In the genomic region with DNA sequence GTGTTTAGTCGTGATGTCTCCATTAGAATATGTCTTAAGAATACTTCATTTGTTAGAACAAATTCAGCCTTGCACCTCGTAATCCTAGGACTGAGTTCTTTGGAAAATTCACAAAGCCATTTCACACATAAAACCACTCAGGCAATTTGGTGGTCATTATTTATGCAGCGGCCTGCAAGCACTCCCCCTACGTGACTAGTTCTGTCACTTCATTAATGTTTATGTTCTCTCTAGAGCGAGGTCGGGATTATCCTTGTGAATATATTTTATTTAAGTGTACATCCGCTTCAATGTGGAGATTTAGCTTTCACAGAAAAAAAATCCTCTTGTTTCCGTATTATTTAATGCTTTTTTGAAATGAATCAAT, we compare ENCODE assay signal across 11 mouse cellular contexts.
DNase-seq lines count a peak whose midpoint lies in the region; ATAC-seq lines count a peak whose summit lies in the region.
"Had no signal": no experiment of that assay in that cellular context is flagged by ENCODE, and none has a peak within 500 bp of the region (broad histone marks: within the 10 kb centered on the region; RNA-seq: fewer than 3 reads in every experiment).

No protein-coding gene starts in this region.

- no peak for DNase-seq in kidney, adult 8-10 months
- no peak for DNase-seq in intestine, embryonic 14.5 days (ENCODE audit: low spot score)
- DNase-seq in layer of hippocampus, postnatal 10 days (ENCODE audit: low spot score in 2 of 2), result no peak
- DNase-seq in left cerebral cortex, adult 18-20 months (ENCODE audit: low spot score in 2 of 2), result no peak
- no peak for DNase-seq in adrenal gland, postnatal 25 days
- DNase-seq: cerebellum, postnatal 25 days; layer of hippocampus, adult 9-11 months had no signal

- 26% methylated on average over 8 of the region's 8 CpGs for WGBS in kidney, embryonic 16.5 days
- WGBS in hindbrain, embryonic 13.5 days, result 42% methylated on average over 8 of the region's 8 CpGs
- 43% methylated on average over 8 of the region's 8 CpGs for WGBS in intestine, embryonic 14.5 days
- 25% methylated on average over 8 of the region's 8 CpGs for WGBS in midbrain, embryonic 16.5 days

- H3K9ac ChIP-seq in kidney, embryonic 16.5 days (replicated peaks; ENCODE audit: low read length), result peak overlapping the region; percentile 5; the same call in 1 of the 2 replicates
- no peak overlapping the region for H3K9ac ChIP-seq in hindbrain, embryonic 13.5 days
- no peak overlapping the region for H3K9ac ChIP-seq in intestine, embryonic 14.5 days (ENCODE audit: low read length)
- no peak overlapping the region for H3K9ac ChIP-seq in midbrain, embryonic 16.5 days (ENCODE audit: low read depth, low read length)
- H3K9ac ChIP-seq: liver, embryonic 15.5 days had no signal

- H3K9me3 ChIP-seq in kidney, embryonic 16.5 days (ENCODE audit: low read length), result peaks cover 3% of the 10 kb centered on the region; the same call in 1 of the 2 replicates
- no peaks in the 10 kb centered on the region for H3K9me3 ChIP-seq in hindbrain, embryonic 13.5 days
- peaks cover 3% of the 10 kb centered on the region; the same call in 1 of the 2 replicates for H3K9me3 ChIP-seq in intestine, embryonic 14.5 days (ENCODE audit: control insufficient read depth, low read length)
- H3K9me3 ChIP-seq in midbrain, embryonic 16.5 days (replicated peaks; ENCODE audit: control insufficient read depth, low read length, poor library complexity, severe bottlenecking), result no peaks in the 10 kb centered on the region
- H3K9me3 ChIP-seq: liver, embryonic 15.5 days had no signal

- H3K36me3 ChIP-seq in kidney, embryonic 16.5 days (ENCODE audit: insufficient read depth, low read length), result no peaks in the 10 kb centered on the region
- no peaks in the 10 kb centered on the region for H3K36me3 ChIP-seq in hindbrain, embryonic 13.5 days
- no peaks in the 10 kb centered on the region for H3K36me3 ChIP-seq in intestine, embryonic 14.5 days (ENCODE audit: control insufficient read depth, insufficient read depth, low read length)
- H3K36me3 ChIP-seq in midbrain, embryonic 16.5 days (ENCODE audit: control insufficient read depth, insufficient read depth, low read length), result no peaks in the 10 kb centered on the region
- H3K36me3 ChIP-seq: liver, embryonic 15.5 days had no signal

- H3K27me3 ChIP-seq in kidney, embryonic 16.5 days (ENCODE audit: insufficient read depth, low read length), result no peaks in the 10 kb centered on the region
- H3K27me3 ChIP-seq in hindbrain, embryonic 13.5 days, result 0 out of 2 replicates have a peak, but pooled peaks cover 3% of the 10 kb centered on the region
- H3K27me3 ChIP-seq in intestine, embryonic 14.5 days (replicated peaks; ENCODE audit: control insufficient read depth, insufficient read depth, low read length), result no peaks in the 10 kb centered on the region
- no peaks in the 10 kb centered on the region for H3K27me3 ChIP-seq in midbrain, embryonic 16.5 days (ENCODE audit: control insufficient read depth, insufficient read depth, low read depth, low read length)
- H3K27me3 ChIP-seq: liver, embryonic 15.5 days had no signal

- no peak overlapping the region for H3K4me3 ChIP-seq in kidney, embryonic 16.5 days (ENCODE audit: low read length)
- H3K4me3 ChIP-seq in hindbrain, embryonic 13.5 days, result no peak overlapping the region
- no peak overlapping the region for H3K4me3 ChIP-seq in intestine, embryonic 14.5 days (ENCODE audit: low read depth, low read length)
- no peak overlapping the region for H3K4me3 ChIP-seq in midbrain, embryonic 16.5 days (ENCODE audit: low read depth, low read length)
- H3K4me3 ChIP-seq: liver, embryonic 15.5 days had no signal

- H3K27ac ChIP-seq in kidney, embryonic 16.5 days (ENCODE audit: low read length), result peak overlapping the region; percentile 83
- peak overlapping the region; percentile 68 for H3K27ac ChIP-seq in hindbrain, embryonic 13.5 days
- peak overlapping the region; percentile 52 for H3K27ac ChIP-seq in intestine, embryonic 14.5 days (ENCODE audit: low read depth)
- peak overlapping the region; percentile 63; the same call in 1 of the 2 replicates for H3K27ac ChIP-seq in midbrain, embryonic 16.5 days (ENCODE audit: low read length)
- H3K27ac ChIP-seq: liver, embryonic 15.5 days had no signal

- peaks cover 12% of the 10 kb centered on the region; the same call in 1 of the 2 replicates for H3K4me1 ChIP-seq in kidney, embryonic 16.5 days (ENCODE audit: insufficient read depth, low read length)
- H3K4me1 ChIP-seq in hindbrain, embryonic 13.5 days (replicated peaks), result peaks cover 23% of the 10 kb centered on the region
- H3K4me1 ChIP-seq in intestine, embryonic 14.5 days (replicated peaks; ENCODE audit: control insufficient read depth, insufficient read depth, low read length), result no peaks in the 10 kb centered on the region
- H3K4me1 ChIP-seq in midbrain, embryonic 16.5 days (ENCODE audit: control insufficient read depth, insufficient read depth, low read length), result peaks cover 13% of the 10 kb centered on the region
- H3K4me1 ChIP-seq: liver, embryonic 15.5 days had no signal

- ATAC-seq in kidney, embryonic 16.5 days (ENCODE audit: low FRiP score, low TSS enrichment), result no peak
- ATAC-seq in hindbrain, embryonic 13.5 days (ENCODE audit: low FRiP score), result no peak
- ATAC-seq in intestine, embryonic 14.5 days (replicated peaks; ENCODE audit: low FRiP score, low TSS enrichment, low read depth), result no peak
- ATAC-seq in midbrain, embryonic 16.5 days, result no peak

- peak overlapping the region; percentile 37 for H3K4me2 ChIP-seq in kidney, embryonic 16.5 days (replicated peaks; ENCODE audit: low read depth, low read length)
- no peak overlapping the region for H3K4me2 ChIP-seq in hindbrain, embryonic 13.5 days
- no peak overlapping the region for H3K4me2 ChIP-seq in intestine, embryonic 14.5 days (ENCODE audit: low read length)
- 0 out of 2 replicates have a peak overlapping the region, but pooled peaks have one; percentile 6 for H3K4me2 ChIP-seq in midbrain, embryonic 16.5 days (ENCODE audit: low read length)
- H3K4me2 ChIP-seq: liver, embryonic 15.5 days had no signal

Comparison
In these comparisons a context has a peak if more than half of its experiments do, and no peak if none do; other contexts are left out.
1. H3K4me2 ChIP-seq: peak in kidney, embryonic 16.5 days (single experiment) and midbrain, embryonic 16.5 days (single experiment); none in hindbrain, embryonic 13.5 days (single experiment) and intestine, embryonic 14.5 days (single experiment).
2. Peak in every context shown above with its lines, with median percentiles within 50 percentile points of each other: H3K27ac ChIP-seq.